Mouse (Mus musculus): ENCODE measurements around the gene Ncapg. TPM values are rescaled to one million over a fixed set of nuclear protein-coding genes. Genes with fewer than 3 reads are reported as not detected.
"Not testable (repeated sequence)": the region's sequence is repeated elsewhere in the genome, so short reads cannot be mapped to it uniquely, and the experiment has no call there.

The Ncapg gene
- polyA plus RNA-seq, 1 experiment from 2014 or later = 34.2 TPM

GRCm38 (mm10) chr5:45658406-45658805 is 11.3 kb upstream of the Ncapg start:
- H3K4me3 ChIP-seq (ENCODE audit: low read length); ATAC-seq (replicated peaks; ENCODE audit: extremely low read depth, insufficient read depth, low FRiP score); H3K27me3 ChIP-seq (ENCODE audit: control insufficient read depth, insufficient read depth, low read length); H3K4me2 ChIP-seq (ENCODE audit: low read depth, low read length); H3K27ac ChIP-seq (ENCODE audit: low read length); H3K36me3 ChIP-seq (ENCODE audit: control insufficient read depth, insufficient read depth); H3K4me1 ChIP-seq (ENCODE audit: control insufficient read depth, insufficient read depth, low read length); H3K9me3 ChIP-seq (replicated peaks; ENCODE audit: control insufficient read depth, low read length); H3K9ac ChIP-seq (ENCODE audit: low read length): not testable (repeated sequence)
- WGBS = 87% methylated on average over 13 of the region's 13 CpGs

- Histone ChIP-seq H3K4me2 (ENCODE audit: low read depth, low read length) (peak overlapping the region; percentile 96), H3K4me1 (ENCODE audit: control insufficient read depth, insufficient read depth, low read length) (peaks cover 11% of the 10 kb centered on the region; the same call in 1 of the 2 replicates), H3K9me3 (replicated peaks; ENCODE audit: control insufficient read depth, low read length) (no peaks in the 10 kb centered on the region), H3K9ac (ENCODE audit: low read length) (no peak overlapping the region), H3K36me3 (ENCODE audit: control insufficient read depth, insufficient read depth) (peaks cover 4% of the 10 kb centered on the region; the same call in 1 of the 2 replicates), H3K27ac (ENCODE audit: low read length) (no peak overlapping the region), H3K4me3 (ENCODE audit: low read length) (no peak overlapping the region; the same call in 1 of the 2 replicates), H3K27me3 (ENCODE audit: control insufficient read depth, insufficient read depth, low read length) (no peaks in the 10 kb centered on the region)
- ATAC-seq (replicated peaks; ENCODE audit: extremely low read depth, insufficient read depth, low FRiP score) = no peak
- 25% methylated on average over 3 of the region's 3 CpGs for whole genome bisulfite sequencing
Measured at GRCm38 (mm10) chr5:45668324-45668723, 1.4 kb upstream of the Ncapg start.

- Histone ChIP-seq H3K27ac (ENCODE audit: low read length) (peak overlapping the region; percentile 81), H3K9me3 (replicated peaks; ENCODE audit: control insufficient read depth, low read length) (no peaks in the 10 kb centered on the region), H3K27me3 (ENCODE audit: control insufficient read depth, insufficient read depth, low read length) (no peaks in the 10 kb centered on the region), H3K4me1 (ENCODE audit: control insufficient read depth, insufficient read depth, low read length) (peaks cover 11% of the 10 kb centered on the region; the same call in 1 of the 2 replicates), H3K9ac (ENCODE audit: low read length) (peak overlapping the region; percentile 87), H3K36me3 (ENCODE audit: control insufficient read depth, insufficient read depth) (peaks cover 4% of the 10 kb centered on the region; the same call in 1 of the 2 replicates), H3K4me3 (ENCODE audit: low read length) (peak overlapping the region; percentile 89), H3K4me2 (ENCODE audit: low read depth, low read length) (peak overlapping the region; percentile 96)
- WGBS = 0% methylated on average over 3 of the region's 3 CpGs
- ATAC-seq (replicated peaks; ENCODE audit: extremely low read depth, insufficient read depth, low FRiP score) = no peak
Measured at GRCm38 (mm10) chr5:45668831-45669230, 888 bp upstream of the Ncapg start.

- no peaks in the 10 kb centered on the region for H3K9me3 ChIP-seq (replicated peaks; ENCODE audit: control insufficient read depth, low read length)
- WGBS = under 1% methylated on average over 27 of the region's 27 CpGs
Measured at GRCm38 (mm10) chr5:45669234-45669597, 503 bp upstream of the Ncapg start.

GRCm38 (mm10) chr5:45670280-45670670 is 556 bp downstream of the Ncapg start:
- ATAC-seq (replicated peaks; ENCODE audit: extremely low read depth, insufficient read depth, low FRiP score) = no peak
- H3K4me1 ChIP-seq (ENCODE audit: control insufficient read depth, insufficient read depth, low read length) = peaks cover 11% of the 10 kb centered on the region; the same call in 1 of the 2 replicates
- H3K9ac ChIP-seq (ENCODE audit: low read length) = peak overlapping the region; percentile 86
- H3K36me3 ChIP-seq (ENCODE audit: control insufficient read depth, insufficient read depth) = peaks cover 4% of the 10 kb centered on the region; the same call in 1 of the 2 replicates
- no peaks in the 10 kb centered on the region for H3K27me3 ChIP-seq (ENCODE audit: control insufficient read depth, insufficient read depth, low read length)
- peak overlapping the region; percentile 84 for H3K27ac ChIP-seq (ENCODE audit: low read length)
- H3K9me3 ChIP-seq (replicated peaks; ENCODE audit: control insufficient read depth, low read length) = no peaks in the 10 kb centered on the region
- under 1% methylated on average over 13 of the region's 13 CpGs for WGBS
- H3K4me3 ChIP-seq (ENCODE audit: low read length) = peak overlapping the region; percentile 89
- H3K4me2 ChIP-seq (ENCODE audit: low read depth, low read length) = peak overlapping the region; percentile 94

More at GRCm38 (mm10) chr5:45669234-45669597, 503 bp upstream of the Ncapg start:
- Histone ChIP-seq H3K27me3 (ENCODE audit: control insufficient read depth, insufficient read depth, low read length) (no peaks in the 10 kb centered on the region), H3K4me1 (ENCODE audit: control insufficient read depth, insufficient read depth, low read length) (peaks cover 11% of the 10 kb centered on the region; the same call in 1 of the 2 replicates), H3K4me2 (ENCODE audit: low read depth, low read length) (peak overlapping the region; percentile 96), H3K9ac (ENCODE audit: low read length) (peak overlapping the region; percentile 87), H3K4me3 (ENCODE audit: low read length) (peak overlapping the region; percentile 89), H3K36me3 (ENCODE audit: control insufficient read depth, insufficient read depth) (peaks cover 4% of the 10 kb centered on the region; the same call in 1 of the 2 replicates), H3K27ac (ENCODE audit: low read length) (peak overlapping the region; percentile 81)
- ATAC-seq (replicated peaks; ENCODE audit: extremely low read depth, insufficient read depth, low FRiP score) = peak; percentile 46

- Histone ChIP-seq H3K4me1 (ENCODE audit: control insufficient read depth, insufficient read depth, low read length) (peaks cover 11% of the 10 kb centered on the region; the same call in 1 of the 2 replicates), H3K27ac (ENCODE audit: low read length) (no peak overlapping the region), H3K4me3 (ENCODE audit: low read length) (peak overlapping the region; percentile 37), H3K27me3 (ENCODE audit: control insufficient read depth, insufficient read depth, low read length) (no peaks in the 10 kb centered on the region), H3K9me3 (replicated peaks; ENCODE audit: control insufficient read depth, low read length) (no peaks in the 10 kb centered on the region), H3K9ac (ENCODE audit: low read length) (peak overlapping the region; percentile 86; the same call in 1 of the 2 replicates), H3K4me2 (ENCODE audit: low read depth, low read length) (peak overlapping the region; percentile 94), H3K36me3 (ENCODE audit: control insufficient read depth, insufficient read depth) (peaks cover 7% of the 10 kb centered on the region; the same call in 1 of the 2 replicates)
- ATAC-seq (replicated peaks; ENCODE audit: extremely low read depth, insufficient read depth, low FRiP score) = no peak
- WGBS = 52% methylated on average over 5 of the region's 5 CpGs
Measured at GRCm38 (mm10) chr5:45670894-45671494, 1.3 kb downstream of the Ncapg start.

- Histone ChIP-seq H3K27ac (ENCODE audit: low read length) (no peak overlapping the region), H3K27me3 (ENCODE audit: control insufficient read depth, insufficient read depth, low read length) (no peaks in the 10 kb centered on the region), H3K36me3 (ENCODE audit: control insufficient read depth, insufficient read depth) (peaks cover 9% of the 10 kb centered on the region; the same call in 1 of the 2 replicates), H3K4me2 (ENCODE audit: low read depth, low read length) (no peak overlapping the region), H3K4me3 (ENCODE audit: low read length) (no peak overlapping the region), H3K9me3 (replicated peaks; ENCODE audit: control insufficient read depth, low read length) (no peaks in the 10 kb centered on the region), H3K9ac (ENCODE audit: low read length) (no peak overlapping the region), H3K4me1 (ENCODE audit: control insufficient read depth, insufficient read depth, low read length) (peaks cover 6% of the 10 kb centered on the region; the same call in 1 of the 2 replicates)
- no peak for ATAC-seq (replicated peaks; ENCODE audit: extremely low read depth, insufficient read depth, low FRiP score)
- 91% methylated on average over 1 of the region's 1 CpGs for WGBS
Measured at GRCm38 (mm10) chr5:45675032-45675431, 5.3 kb downstream of the Ncapg start.

GRCm38 (mm10) chr5:45677639-45678038 is 7.9 kb downstream of the Ncapg start:
- Histone ChIP-seq H3K9me3 (replicated peaks; ENCODE audit: control insufficient read depth, low read length) (no peaks in the 10 kb centered on the region), H3K36me3 (ENCODE audit: control insufficient read depth, insufficient read depth) (peaks cover 9% of the 10 kb centered on the region; the same call in 1 of the 2 replicates), H3K27ac (ENCODE audit: low read length) (no peak overlapping the region), H3K27me3 (ENCODE audit: control insufficient read depth, insufficient read depth, low read length) (no peaks in the 10 kb centered on the region), H3K4me3 (ENCODE audit: low read length) (no peak overlapping the region), H3K9ac (ENCODE audit: low read length) (no peak overlapping the region), H3K4me2 (ENCODE audit: low read depth, low read length) (no peak overlapping the region), H3K4me1 (ENCODE audit: control insufficient read depth, insufficient read depth, low read length) (no peaks in the 10 kb centered on the region)
- no peak for ATAC-seq (replicated peaks; ENCODE audit: extremely low read depth, insufficient read depth, low FRiP score)
- 72% methylated on average over 4 of the region's 4 CpGs for WGBS

- H3K9me3 ChIP-seq (replicated peaks; ENCODE audit: control insufficient read depth, low read length) = no peaks in the 10 kb centered on the region
- no peak overlapping the region for H3K9ac ChIP-seq (ENCODE audit: low read length)
- H3K4me3 ChIP-seq (ENCODE audit: low read length) = no peak overlapping the region
- peaks cover 9% of the 10 kb centered on the region; the same call in 1 of the 2 replicates for H3K36me3 ChIP-seq (ENCODE audit: control insufficient read depth, insufficient read depth)
- H3K27me3 ChIP-seq (ENCODE audit: control insufficient read depth, insufficient read depth, low read length) = no peaks in the 10 kb centered on the region
- no peak overlapping the region for H3K4me2 ChIP-seq (ENCODE audit: low read depth, low read length)
- no peak overlapping the region for H3K27ac ChIP-seq (ENCODE audit: low read length)
- H3K4me1 ChIP-seq (ENCODE audit: control insufficient read depth, insufficient read depth, low read length) = no peaks in the 10 kb centered on the region
- no peak for ATAC-seq (replicated peaks; ENCODE audit: extremely low read depth, insufficient read depth, low FRiP score)
Measured at GRCm38 (mm10) chr5:45679955-45680354, 10.2 kb downstream of the Ncapg start.
